Mouse (Mus musculus): Measurements from ENCODE around the gene Mrpl24. TPM values are rescaled to one million over a fixed set of nuclear protein-coding genes. Genes with fewer than 3 reads are reported as not detected.

Mrpl24 gene
- 102 TPM for polyA plus RNA-seq (2014; fragmentation: Illumina TruSeq; extraction: RNeasy Lipid Tissue Mini Kit (QIAGEN cat#74804); ENCODE audit: low read depth, low replicate concordance)

GRCm38 (mm10) chr3:87919336-87920108, at the start of gene Mrpl24:
Gene Mrpl24 (plus strand): TSS chr3:87919506.

GRCm38 (mm10) chr3:87885281-87886003, 33.9 kb upstream of the Mrpl24 start, which contains the start of gene Prcc:
Gene Prcc (minus strand): TSS chr3:87885608.

GRCm38 (mm10) chr3:87905880-87906485, 13.3 kb upstream of the Mrpl24 start, which contains the start of gene Hdgf:
Gene Hdgf (plus strand): TSS chr3:87906321.

GRCm38 (mm10) chr3:87930078-87930795, 10.9 kb downstream of the Mrpl24 start, which contains the start of the genes Isg20l2 and Rrnad1:
Gene Isg20l2 (plus strand): TSS chr3:87930314.
Gene Rrnad1 (minus strand): TSS chr3:87930717.

GRCm38 (mm10) chr3:87948378-87949265, 29.3 kb downstream of the Mrpl24 start, which contains the start of gene Crabp2:
Gene Crabp2 (plus strand): TSS chr3:87948666.

GRCm38 (mm10) chr3:87970939-87971488, 51.7 kb downstream of the Mrpl24 start, which contains the start of gene Nes:
Gene Nes (plus strand): TSS chr3:87971078.

Other genes with a start within 250 kb of the Mrpl24 start
- not detected for gene Lrrc71, start 170.9 kb upstream of the Mrpl24 start, polyA plus RNA-seq (2014; fragmentation: Illumina TruSeq; extraction: RNeasy Lipid Tissue Mini Kit (QIAGEN cat#74804); ENCODE audit: low read depth, low replicate concordance)
- gene Ntrk1, start 124.3 kb upstream of the Mrpl24 start, polyA plus RNA-seq (2014; fragmentation: Illumina TruSeq; extraction: RNeasy Lipid Tissue Mini Kit (QIAGEN cat#74804); ENCODE audit: low read depth, low replicate concordance) = not detected
- gene Insrr, start 122.6 kb upstream of the Mrpl24 start, polyA plus RNA-seq (2014; fragmentation: Illumina TruSeq; extraction: RNeasy Lipid Tissue Mini Kit (QIAGEN cat#74804); ENCODE audit: low read depth, low replicate concordance) = not detected
- 1.3 TPM for gene Pear1, start 95.2 kb upstream of the Mrpl24 start, polyA plus RNA-seq (2014; fragmentation: Illumina TruSeq; extraction: RNeasy Lipid Tissue Mini Kit (QIAGEN cat#74804); ENCODE audit: low read depth, low replicate concordance)
- not detected for gene Sh2d2a, start 72.8 kb upstream of the Mrpl24 start, polyA plus RNA-seq (2014; fragmentation: Illumina TruSeq; extraction: RNeasy Lipid Tissue Mini Kit (QIAGEN cat#74804); ENCODE audit: low read depth, low replicate concordance)
- gene Prcc, start 33.9 kb upstream of the Mrpl24 start, polyA plus RNA-seq (2014; fragmentation: Illumina TruSeq; extraction: RNeasy Lipid Tissue Mini Kit (QIAGEN cat#74804); ENCODE audit: low read depth, low replicate concordance) = 4.7 TPM
- 152 TPM for gene Hdgf, start 13.2 kb upstream of the Mrpl24 start, polyA plus RNA-seq (2014; fragmentation: Illumina TruSeq; extraction: RNeasy Lipid Tissue Mini Kit (QIAGEN cat#74804); ENCODE audit: low read depth, low replicate concordance)
- 19.4 TPM for gene Isg20l2, start 10.8 kb downstream of the Mrpl24 start, polyA plus RNA-seq (2014; fragmentation: Illumina TruSeq; extraction: RNeasy Lipid Tissue Mini Kit (QIAGEN cat#74804); ENCODE audit: low read depth, low replicate concordance)
- 11.0 TPM for gene Rrnad1, start 11.2 kb downstream of the Mrpl24 start, polyA plus RNA-seq (2014; fragmentation: Illumina TruSeq; extraction: RNeasy Lipid Tissue Mini Kit (QIAGEN cat#74804); ENCODE audit: low read depth, low replicate concordance)
- not detected for gene Crabp2, start 29.2 kb downstream of the Mrpl24 start, polyA plus RNA-seq (2014; fragmentation: Illumina TruSeq; extraction: RNeasy Lipid Tissue Mini Kit (QIAGEN cat#74804); ENCODE audit: low read depth, low replicate concordance)
- 11.4 TPM for gene Nes, start 51.6 kb downstream of the Mrpl24 start, polyA plus RNA-seq (2014; fragmentation: Illumina TruSeq; extraction: RNeasy Lipid Tissue Mini Kit (QIAGEN cat#74804); ENCODE audit: low read depth, low replicate concordance)
- gene Bcan, start 80.7 kb downstream of the Mrpl24 start, polyA plus RNA-seq (2014; fragmentation: Illumina TruSeq; extraction: RNeasy Lipid Tissue Mini Kit (QIAGEN cat#74804); ENCODE audit: low read depth, low replicate concordance) = 1.7 TPM
- not detected for gene Hapln2, start 108.1 kb downstream of the Mrpl24 start, polyA plus RNA-seq (2014; fragmentation: Illumina TruSeq; extraction: RNeasy Lipid Tissue Mini Kit (QIAGEN cat#74804); ENCODE audit: low read depth, low replicate concordance)
- 11.0 TPM for gene Gpatch4, start 123.6 kb downstream of the Mrpl24 start, polyA plus RNA-seq (2014; fragmentation: Illumina TruSeq; extraction: RNeasy Lipid Tissue Mini Kit (QIAGEN cat#74804); ENCODE audit: low read depth, low replicate concordance)
- 37.4 TPM for gene Naxe, start 139.0 kb downstream of the Mrpl24 start, polyA plus RNA-seq (2014; fragmentation: Illumina TruSeq; extraction: RNeasy Lipid Tissue Mini Kit (QIAGEN cat#74804); ENCODE audit: low read depth, low replicate concordance)
- not detected for gene Ttc24, start 158.8 kb downstream of the Mrpl24 start, polyA plus RNA-seq (2014; fragmentation: Illumina TruSeq; extraction: RNeasy Lipid Tissue Mini Kit (QIAGEN cat#74804); ENCODE audit: low read depth, low replicate concordance)
- gene Iqgap3, start 162.5 kb downstream of the Mrpl24 start, polyA plus RNA-seq (2014; fragmentation: Illumina TruSeq; extraction: RNeasy Lipid Tissue Mini Kit (QIAGEN cat#74804); ENCODE audit: low read depth, low replicate concordance) = 0.47 TPM
- 17.6 TPM for gene Mef2d, start 222.9 kb downstream of the Mrpl24 start, polyA plus RNA-seq (2014; fragmentation: Illumina TruSeq; extraction: RNeasy Lipid Tissue Mini Kit (QIAGEN cat#74804); ENCODE audit: low read depth, low replicate concordance)